Mouse (Mus musculus) midbrain, embryonic 14.5 days (tissue): ENCODE results near the gene Tmem150c. TPM values are rescaled to one million over a fixed set of nuclear protein-coding genes. Genes with fewer than 3 reads are reported as not detected.

ENCODE experiments used
- ATAC-seq: fragments of 200-750 bp; cut with Nextera tagmentation; 2 replicates; pipeline ENCODE4 v1.8.0; 2017; ENCODE audit warnings: moderate number of reproducible peaks, moderate library complexity; ENCODE audit not compliant: low FRiP score, low TSS enrichment
- DNase-seq: peaks from one replicate; pipeline ENCODE4 v3.0.0-alpha.2; 2015
- H3K27ac ChIP-seq: fragments of 300-500 bp; sonication (generic); replicated peaks from 2 replicates; pipeline ENCODE4 v1.5.1; 2014; ENCODE audit warnings: mild to moderate bottlenecking, low read depth, low read length, moderate library complexity
- H3K27me3 ChIP-seq: fragments of 300-500 bp; sonication (generic); 2 replicates; pipeline ENCODE4 v1.6.1; 2014; ENCODE audit warnings: low read length, control low read depth, mixed read lengths; ENCODE audit not compliant: control insufficient read depth, insufficient read depth
- H3K36me3 ChIP-seq: fragments of 300-500 bp; sonication (generic); 2 replicates; pipeline ENCODE4 v1.6.1; 2014; ENCODE audit warnings: low read length, control low read depth; ENCODE audit not compliant: control insufficient read depth, insufficient read depth
- H3K4me1 ChIP-seq: fragments of 300-500 bp; sonication (generic); 2 replicates; pipeline ENCODE4 v1.6.1; 2014; ENCODE audit warnings: mild to moderate bottlenecking, antibody characterized with exemption, low read length, control low read depth; ENCODE audit not compliant: control insufficient read depth, insufficient read depth
- H3K4me2 ChIP-seq: fragments of 300-500 bp; sonication (generic); 2 replicates; pipeline ENCODE4 v1.6.1; 2014; ENCODE audit warnings: mild to moderate bottlenecking, low read length, moderate library complexity
- H3K4me3 ChIP-seq: fragments of 300-500 bp; sonication (generic); replicated peaks from 2 replicates; pipeline ENCODE4 v1.5.1; 2014; ENCODE audit warnings: low read depth, low read length
- H3K9ac ChIP-seq: fragments of 300-500 bp; sonication (generic); replicated peaks from 2 replicates; pipeline ENCODE4 v1.6.1; 2014; ENCODE audit warnings: mild to moderate bottlenecking, low read length, moderate library complexity
- H3K9me3 ChIP-seq: fragments of 300-500 bp; sonication (generic); 2 replicates; pipeline ENCODE4 v1.6.1; 2016; ENCODE audit warnings: low read length, control low read depth, mixed read lengths; ENCODE audit not compliant: control insufficient read depth
- WGBS: fragments of 180-500 bp; shearing (Covaris S2); extraction: QIAGEN DNeasy Blood & Tissue Kit; methylation state at CpG from one replicate; pipeline ENCODE4 v1.1.7; 2014; 5-methylcytosine and 5-hydroxymethylcytosine counted together
- polyA plus RNA-seq: library from polyadenylated mRNA; unstranded; fragments of >200 nt; fragmentation: Nextera tagmentation; extraction: Ambion mirVana; gene quantifications from 2 replicates; pipeline ENCODE4 v1.2.1, GENCODE M21; 2014

The Tmem150c gene
- polyA plus RNA-seq, 1 experiment from 2014 or later = 20.0 TPM

GRCm38 (mm10) chr5:100038714-100039601, 120.7 kb downstream of the Tmem150c start:
- ATAC-seq (peak; percentile 85), DNase-seq (peak; percentile 98)
- Histone ChIP-seq H3K27ac (peak overlapping the region; percentile 99), H3K4me2 (peak overlapping the region; percentile 85), H3K4me1 (peaks cover 43% of the 10 kb centered on the region), H3K9me3 (no peaks in the 10 kb centered on the region), H3K4me3 (peak overlapping the region; percentile 98), H3K9ac (peak overlapping the region; percentile 100), H3K27me3 (no peaks in the 10 kb centered on the region), H3K36me3 (peaks cover 28% of the 10 kb centered on the region)
- under 1% methylated on average over 110 of the region's 113 CpGs for WGBS

GRCm38 (mm10) chr5:100037965-100038713, 121.5 kb downstream of the Tmem150c start:
- WGBS = under 1% methylated on average over 29 of the region's 45 CpGs
- H3K4me1 ChIP-seq = peaks cover 36% of the 10 kb centered on the region
- peak overlapping the region; percentile 99 for H3K27ac ChIP-seq
- no peaks in the 10 kb centered on the region for H3K27me3 ChIP-seq
- ATAC-seq (peak; percentile 47), DNase-seq (peak; percentile 94)
- H3K9me3 ChIP-seq = no peaks in the 10 kb centered on the region
- H3K36me3 ChIP-seq = peaks cover 36% of the 10 kb centered on the region
- peak overlapping the region; percentile 100 for H3K9ac ChIP-seq
- peak overlapping the region; percentile 85 for H3K4me2 ChIP-seq
- peak overlapping the region; percentile 98 for H3K4me3 ChIP-seq

- Histone ChIP-seq H3K4me3 (peak overlapping the region; percentile 98), H3K27me3 (no peaks in the 10 kb centered on the region), H3K4me2 (peak overlapping the region; percentile 85), H3K27ac (no peak overlapping the region), H3K9me3 (no peaks in the 10 kb centered on the region), H3K36me3 (peaks cover 51% of the 10 kb centered on the region), H3K4me1 (peaks cover 28% of the 10 kb centered on the region), H3K9ac (peak overlapping the region; percentile 28; the same call in 1 of the 2 replicates)
- ATAC-seq = no peak
- DNase-seq = no peak
- 19% methylated on average over 7 of the region's 7 CpGs for WGBS
These were observed 122.9 kb downstream of the Tmem150c start for GRCm38 (mm10) chr5:100036681-100037080.

- peaks cover 57% of the 10 kb centered on the region for H3K36me3 ChIP-seq
- H3K27me3 ChIP-seq = no peaks in the 10 kb centered on the region
These were observed 123.7 kb downstream of the Tmem150c start for GRCm38 (mm10) chr5:100035950-100036349.

GRCm38 (mm10) chr5:100032646-100033045, 127.0 kb downstream of the Tmem150c start:
- H3K27me3 ChIP-seq = no peaks in the 10 kb centered on the region
- DNase-seq = no peak
- no peak overlapping the region for H3K9ac ChIP-seq
- H3K27ac ChIP-seq = no peak overlapping the region
- H3K4me2 ChIP-seq = no peak overlapping the region
- H3K9me3 ChIP-seq = no peaks in the 10 kb centered on the region
- ATAC-seq = no peak
- H3K4me3 ChIP-seq = no peak overlapping the region
- 75% methylated on average over 3 of the region's 3 CpGs for WGBS
- peaks cover 57% of the 10 kb centered on the region for H3K36me3 ChIP-seq
- H3K4me1 ChIP-seq = peaks cover 17% of the 10 kb centered on the region

More at GRCm38 (mm10) chr5:100035950-100036349, 123.7 kb downstream of the Tmem150c start:
- WGBS = 46% methylated on average over 7 of the region's 7 CpGs
- ATAC-seq = no peak
- Histone ChIP-seq H3K4me1 (peaks cover 22% of the 10 kb centered on the region), H3K4me2 (peak overlapping the region; percentile 85), H3K9ac (no peak overlapping the region), H3K4me3 (peak overlapping the region; percentile 98), H3K9me3 (no peaks in the 10 kb centered on the region), H3K27ac (no peak overlapping the region)
- DNase-seq = no peak

GRCm38 (mm10) chr5:100032107-100032506, 127.5 kb downstream of the Tmem150c start:
- no peak overlapping the region for H3K9ac ChIP-seq
- H3K27me3 ChIP-seq = no peaks in the 10 kb centered on the region
- no peak overlapping the region for H3K4me2 ChIP-seq
- H3K9me3 ChIP-seq = no peaks in the 10 kb centered on the region
- DNase-seq = no peak
- H3K4me3 ChIP-seq = no peak overlapping the region
- H3K4me1 ChIP-seq = peaks cover 12% of the 10 kb centered on the region
- H3K36me3 ChIP-seq = peaks cover 57% of the 10 kb centered on the region
- 78% methylated on average over 2 of the region's 2 CpGs for WGBS
- no peak for ATAC-seq
- no peak overlapping the region for H3K27ac ChIP-seq

GRCm38 (mm10) chr5:100030069-100030468, 129.5 kb downstream of the Tmem150c start:
- ATAC-seq = peak; percentile 80
- peak; percentile 74 for DNase-seq
- no peak overlapping the region for H3K27ac ChIP-seq
- no peaks in the 10 kb centered on the region for H3K4me1 ChIP-seq
- no peak overlapping the region for H3K4me2 ChIP-seq
- H3K4me3 ChIP-seq = no peak overlapping the region
- H3K36me3 ChIP-seq = peaks cover 40% of the 10 kb centered on the region
- H3K27me3 ChIP-seq = no peaks in the 10 kb centered on the region
- no peaks in the 10 kb centered on the region for H3K9me3 ChIP-seq
- 35% methylated on average over 6 of the region's 6 CpGs for WGBS
- H3K9ac ChIP-seq = no peak overlapping the region
